Mouse (Mus musculus) cerebellum, adult 2 months (tissue): Measurements from ENCODE around the gene Lman1l.

Source experiments
- CTCF ChIP-seq: fragments of 200-500 bp; IDR thresholded peaks from 2 replicates; pipeline ENCODE4 v1.5.1; 2011; ENCODE audit warnings: low read depth, mild to moderate bottlenecking, control low read depth, low read length, moderate library complexity, borderline replicate concordance; ENCODE audit not compliant: insufficient read depth
- POLR2A ChIP-seq: fragments of 200-500 bp; IDR thresholded peaks from 2 replicates; pipeline ENCODE4 v1.6.1; 2011; ENCODE audit warnings: low read length, control low read depth, borderline replicate concordance; ENCODE audit not compliant: insufficient read depth

GRCm38 (mm10) chr9:57644944-57645893 is 24.6 kb upstream of the Lman1l start:
- TF ChIP-seq POLR2A (peak; percentile 61), CTCF (peak; percentile 91)
